Mouse (Mus musculus): ENCODE data around the gene Hist1h4k. TPM values are rescaled to one million over a fixed set of nuclear protein-coding genes. Genes with fewer than 3 reads are reported as not detected.
A peak's percentile ranks its signal among the peaks of the same experiment; 100 is the strongest.
"Not testable (repeated sequence)": the region's sequence is repeated elsewhere in the genome, so short reads cannot be mapped to it uniquely, and the experiment has no call there.

Gene Hist1h4k
- total RNA-seq, 4 experiments from 2014 or later, result 294 to 349 (median 343) TPM

GRCm38 (mm10) chr13:21755707-21756106 is 5.4 kb upstream of the Hist1h4k start:
- DNase-seq (ENCODE audit: low spot score in 2 of 2), result no peak

- DNase-seq (ENCODE audit: low spot score in 2 of 2), result not testable (repeated sequence)
Observed at GRCm38 (mm10) chr13:21754294-21755001, 4.1 kb upstream of the Hist1h4k start.

- peak; percentile 47 to 80 for DNase-seq (ENCODE audit: low spot score in 2 of 2)
Observed at GRCm38 (mm10) chr13:21753524-21754285, 3.4 kb upstream of the Hist1h4k start, which contains the start of the genes Hist1h2ak and Hist1h2bn. Gene Hist1h2ak, minus strand, starts transcription at chr13:21753827. Gene Hist1h2bn, plus strand, starts transcription at chr13:21754123.

- peak in 1 of 2 experiments; percentile 9 for DNase-seq (ENCODE audit: low spot score in 2 of 2)
Observed at GRCm38 (mm10) chr13:21753051-21753523, 2.8 kb upstream of the Hist1h4k start.

GRCm38 (mm10) chr13:21752356-21752755 is 2.1 kb upstream of the Hist1h4k start:
- no peak for DNase-seq (ENCODE audit: low spot score in 2 of 2)

GRCm38 (mm10) chr13:21751827-21752226 is 1.5 kb upstream of the Hist1h4k start:
- no peak for DNase-seq (ENCODE audit: low spot score in 2 of 2)

- no peak for DNase-seq (ENCODE audit: low spot score in 2 of 2)
Observed at GRCm38 (mm10) chr13:21751417-21751816, 1.1 kb upstream of the Hist1h4k start.

- no peak for DNase-seq (ENCODE audit: low spot score in 2 of 2)
Observed at GRCm38 (mm10) chr13:21749387-21750158, 732 bp downstream of the Hist1h4k start.

- no peak for DNase-seq (ENCODE audit: low spot score in 2 of 2)
Observed at GRCm38 (mm10) chr13:21745006-21745405, 5.3 kb downstream of the Hist1h4k start.

- DNase-seq (ENCODE audit: low spot score in 2 of 2), result peak; percentile 59 to 69
Observed at GRCm38 (mm10) chr13:21734906-21735767, 15.2 kb downstream of the Hist1h4k start, which contains the start of gene Hist1h4j. Gene Hist1h4j, plus strand, starts transcription at chr13:21735064.

GRCm38 (mm10) chr13:21734010-21734905 is 16.0 kb downstream of the Hist1h4k start:
- peak in 1 of 2 experiments; percentile 55 for DNase-seq (ENCODE audit: low spot score in 2 of 2)

- DNase-seq (ENCODE audit: low spot score in 2 of 2), result no peak
Observed at GRCm38 (mm10) chr13:21733466-21733865, 16.8 kb downstream of the Hist1h4k start.

- DNase-seq (ENCODE audit: low spot score in 2 of 2), result no peak
Observed at GRCm38 (mm10) chr13:21729544-21729943, 20.8 kb downstream of the Hist1h4k start.

- DNase-seq (ENCODE audit: low spot score in 2 of 2), result no peak
Observed at GRCm38 (mm10) chr13:21727948-21728572, 22.2 kb downstream of the Hist1h4k start.

- DNase-seq (ENCODE audit: low spot score in 2 of 2), result no peak
Observed at GRCm38 (mm10) chr13:21722993-21723836, 27.1 kb downstream of the Hist1h4k start.

- no peak for DNase-seq (ENCODE audit: low spot score in 2 of 2)
Observed at GRCm38 (mm10) chr13:21722373-21722925, 27.9 kb downstream of the Hist1h4k start.

- peak; percentile 53 to 58 for DNase-seq (ENCODE audit: low spot score in 2 of 2)
Observed at GRCm38 (mm10) chr13:21721757-21722372, 28.4 kb downstream of the Hist1h4k start, which contains the start of gene Hist1h2bm. Gene Hist1h2bm, plus strand, starts transcription at chr13:21722044.
